Mouse (Mus musculus) urinary bladder, postnatal 4 days (tissue): Measurements from ENCODE around the gene Filip1.

Experiments used
- DNase-seq, 2 experiments: peaks; one replicate each; pipeline ENCODE4 v3.0.0; 2021 to 2022; ENCODE audit warnings: low spot score in 2 of 2

Gene Filip1

DNA sequence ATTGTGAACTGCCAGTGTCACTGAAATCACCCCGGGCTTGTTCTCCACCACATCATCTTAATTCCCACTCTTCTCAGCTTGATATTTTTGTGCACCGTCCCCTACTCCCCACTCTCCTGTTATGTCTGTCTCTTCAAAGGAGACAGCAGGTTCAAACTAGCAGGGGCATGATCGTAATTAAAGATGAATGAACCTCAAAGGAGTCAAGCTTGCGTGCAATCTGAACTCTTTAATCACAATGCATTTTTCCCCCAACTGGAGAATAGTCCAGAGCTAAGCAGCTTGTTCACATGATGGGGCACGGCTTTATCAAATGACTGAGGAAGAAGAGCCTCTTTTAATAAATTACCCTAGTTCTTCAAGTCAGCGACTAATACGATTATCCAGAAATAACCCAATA is 187.1 kb downstream of the Filip1 start:
- no peak for DNase-seq

- no peak for DNase-seq
Observed at GRCm38 (mm10) chr9:79823856-79824255, 188.8 kb downstream of the Filip1 start.

GRCm38 (mm10) chr9:79823438-79823837 is 189.2 kb downstream of the Filip1 start:
- no peak for DNase-seq

GRCm38 (mm10) chr9:79816464-79816863 is 196.2 kb downstream of the Filip1 start:
- DNase-seq = no peak

DNA sequence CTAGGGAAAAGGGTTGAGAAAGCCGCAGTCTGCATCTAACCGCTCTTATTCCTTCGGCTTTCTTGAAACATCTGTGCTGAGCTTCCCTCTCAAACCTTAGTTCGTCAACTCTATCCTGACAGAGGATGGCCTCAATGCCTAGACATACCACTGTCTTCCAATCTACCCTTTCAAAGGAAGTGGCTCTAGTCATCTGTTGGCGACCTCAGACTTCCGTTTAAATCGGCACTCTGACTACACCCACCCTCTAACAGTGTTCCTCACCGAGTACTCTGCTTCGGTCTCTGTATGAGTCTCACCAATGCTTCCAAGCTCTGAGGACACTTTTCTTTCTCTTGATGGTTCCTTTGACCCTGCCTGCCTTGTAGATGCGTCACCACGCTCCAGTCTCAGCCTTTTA is 196.6 kb downstream of the Filip1 start:
- no peak for DNase-seq

DNA sequence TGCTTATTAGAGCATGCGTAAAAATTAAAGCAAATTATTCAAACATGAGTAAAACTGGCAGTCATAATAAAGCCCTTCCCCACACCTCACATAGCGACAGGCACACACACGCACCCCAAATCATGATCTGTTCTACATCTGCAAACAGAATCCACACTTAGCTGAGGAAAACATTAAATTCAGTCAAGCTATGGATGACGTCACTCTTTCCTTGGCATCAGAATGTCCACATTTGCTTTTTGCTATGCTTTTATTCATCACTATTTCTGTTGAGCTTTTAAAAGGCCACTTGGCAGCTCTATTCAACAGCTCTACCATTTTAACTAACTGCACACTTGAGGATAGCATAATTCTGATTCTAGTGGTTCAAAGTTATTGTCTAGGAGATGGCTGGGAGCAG is 198.1 kb downstream of the Filip1 start:
- no peak for DNase-seq

GRCm38 (mm10) chr9:79810969-79811902 is 201.4 kb downstream of the Filip1 start:
- no peak for DNase-seq

DNA sequence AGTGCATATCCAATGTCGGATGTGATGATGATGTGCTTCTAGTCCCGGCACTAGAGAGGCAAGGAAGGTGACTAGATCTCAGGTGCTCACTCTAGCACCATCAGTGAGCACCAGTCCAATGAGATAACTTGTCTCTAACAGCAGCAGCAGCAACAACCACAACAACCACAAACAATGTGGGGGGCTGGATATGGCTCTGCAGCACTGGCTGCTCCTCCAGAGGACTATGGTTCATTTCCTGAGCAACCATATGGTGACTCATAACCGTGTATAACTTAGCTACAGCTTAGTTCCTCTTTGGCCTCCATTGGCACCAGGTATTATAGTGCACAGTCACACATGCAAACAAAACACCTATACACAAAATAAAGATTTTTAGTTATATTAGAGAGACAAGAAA is 202.1 kb downstream of the Filip1 start:
- no peak for DNase-seq

- no peak for DNase-seq
Observed at GRCm38 (mm10) chr9:79809411-79809810, 203.2 kb downstream of the Filip1 start.

GRCm38 (mm10) chr9:79807178-79807577 is 205.5 kb downstream of the Filip1 start:
- no peak for DNase-seq

DNA sequence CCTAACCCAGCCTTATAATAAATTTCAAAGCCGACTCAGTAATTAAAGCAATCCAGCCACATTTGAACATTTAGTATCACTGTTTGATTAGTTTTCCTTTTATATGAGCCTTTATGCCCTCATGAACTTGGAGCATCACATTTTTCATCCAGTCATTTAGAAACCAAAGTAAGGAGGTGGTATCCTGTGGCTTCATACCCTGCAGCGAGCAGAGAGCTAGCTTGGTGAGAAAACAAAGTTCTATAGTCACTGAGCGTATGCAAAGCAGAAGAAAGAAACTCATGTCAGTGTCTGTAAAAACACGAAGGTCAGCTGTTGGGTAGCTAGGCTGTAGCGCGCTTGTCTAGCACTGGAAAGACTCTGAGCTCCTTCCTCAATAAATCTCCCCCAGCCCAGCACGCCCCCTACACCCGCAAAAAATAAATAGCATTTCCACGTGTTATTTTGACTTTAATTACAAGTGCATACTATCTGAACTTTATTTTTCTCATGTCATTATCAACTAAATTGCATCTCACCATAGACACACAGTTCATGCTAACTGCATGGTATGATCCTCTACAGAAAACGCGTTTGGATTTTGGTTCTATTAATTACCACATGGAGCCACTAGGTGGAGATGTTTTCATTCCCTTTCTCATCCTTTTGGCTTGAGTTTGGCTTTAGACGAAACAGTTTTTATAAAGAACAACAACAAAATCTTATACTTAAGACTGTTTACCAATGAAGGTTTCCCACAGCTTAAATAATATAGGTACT is 206.2 kb downstream of the Filip1 start:
- no peak for DNase-seq

DNA sequence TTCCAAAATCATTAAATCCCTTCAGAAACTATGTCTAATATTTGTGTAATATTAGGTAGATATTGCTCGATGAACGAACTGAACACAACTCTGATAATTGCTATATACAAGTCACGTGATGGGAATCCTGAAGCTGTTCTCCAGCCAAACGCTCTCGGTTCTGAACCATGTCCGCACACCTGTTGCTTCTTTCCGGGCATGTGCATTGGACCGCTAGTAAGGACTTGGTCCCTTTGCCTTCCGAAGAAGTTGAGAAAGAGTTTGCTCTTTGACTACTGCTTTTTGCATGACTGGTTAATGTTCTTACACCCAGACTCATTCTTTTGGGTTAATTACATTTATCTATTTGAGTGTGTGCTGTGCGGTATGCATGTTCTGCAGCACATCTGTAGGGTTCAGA is 207.2 kb downstream of the Filip1 start:
- no peak for DNase-seq

DNA sequence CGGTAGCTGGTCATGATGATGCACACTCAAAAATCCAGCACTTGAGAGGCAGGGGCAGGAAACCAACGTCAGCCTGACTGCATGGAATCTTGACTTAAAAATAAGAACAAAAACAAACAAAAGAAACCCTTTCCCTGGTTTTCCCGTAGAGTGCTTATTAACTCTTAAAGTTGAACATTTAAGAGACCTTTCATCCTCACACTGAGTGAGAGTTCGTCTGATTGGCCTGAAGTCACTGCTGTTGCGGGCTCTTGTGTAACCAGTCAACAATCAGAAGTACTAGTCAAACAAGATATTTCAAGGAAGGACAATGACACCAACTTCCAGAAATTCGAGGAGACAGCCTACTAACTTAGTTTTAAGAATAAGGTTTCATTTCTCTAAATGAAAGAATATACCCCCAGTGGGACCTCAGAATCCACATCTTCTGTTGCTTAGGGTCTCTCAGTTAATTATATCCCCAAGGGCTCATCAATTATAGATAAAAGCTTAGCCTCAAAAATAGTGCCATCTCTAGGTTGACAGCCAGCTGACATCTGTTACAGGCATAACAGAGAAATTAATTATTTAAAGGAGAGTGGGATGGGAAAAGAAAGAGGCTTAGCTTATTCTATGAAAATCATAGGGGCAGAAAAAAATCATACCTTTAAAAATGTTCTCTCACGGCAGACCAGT is 216.1 kb downstream of the Filip1 start:
- DNase-seq = no peak

- no peak for DNase-seq
Observed at GRCm38 (mm10) chr9:79795076-79795475, 217.6 kb downstream of the Filip1 start.

DNA sequence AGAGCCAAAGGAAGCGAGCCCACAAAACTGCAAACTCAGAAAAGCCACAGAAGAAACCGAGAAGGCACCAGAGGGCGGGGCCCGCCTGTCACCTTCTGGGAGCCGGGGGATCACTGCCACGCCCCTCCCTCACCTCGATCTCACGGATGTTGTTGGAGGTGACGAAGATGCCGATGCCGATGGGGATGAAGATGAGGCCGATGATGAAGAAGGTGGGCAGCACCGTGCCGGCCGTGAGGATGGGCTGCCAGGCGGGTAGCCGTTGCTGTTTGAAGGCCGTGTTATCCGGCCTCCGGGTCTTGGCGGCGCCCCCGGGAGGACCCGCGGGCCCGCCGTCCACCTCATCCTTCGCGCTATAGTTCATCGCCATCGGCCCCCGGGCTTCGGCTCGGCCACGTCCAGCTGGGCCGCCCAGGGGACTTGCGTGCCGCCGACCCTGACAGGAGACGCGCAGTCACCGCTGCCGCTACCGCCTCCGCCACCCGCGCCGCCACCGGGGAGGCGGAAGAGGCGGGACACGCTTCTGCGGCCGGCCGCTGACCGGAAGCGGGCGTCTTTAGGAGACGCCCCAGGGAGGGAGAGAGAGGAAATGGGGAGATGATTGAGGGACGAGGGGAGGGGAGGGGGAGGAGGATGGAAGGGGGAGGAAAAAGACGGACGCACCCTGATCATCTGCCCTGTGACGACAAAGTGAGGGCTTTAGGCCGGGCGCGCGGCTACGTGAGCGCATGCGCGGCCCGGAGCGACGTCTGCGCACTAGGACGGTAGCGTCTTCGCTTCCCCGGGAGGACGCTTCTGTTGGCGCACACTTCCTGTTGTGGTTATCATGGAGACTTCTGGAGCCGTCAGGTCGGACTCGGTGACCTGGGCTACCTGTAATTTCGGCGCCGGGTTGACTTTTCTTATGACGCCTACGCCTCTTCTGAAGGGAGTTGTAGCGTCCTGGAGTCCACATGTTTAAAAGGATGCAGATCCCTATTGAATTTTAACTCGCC is 219.5 kb downstream of the Filip1 start, which contains the start of gene Tmem30a:
TSS of gene Tmem30a (minus strand) at position 667 of the 995 bp plus-strand sequence.
- peak; percentile 91 to 95 for DNase-seq

DNA sequence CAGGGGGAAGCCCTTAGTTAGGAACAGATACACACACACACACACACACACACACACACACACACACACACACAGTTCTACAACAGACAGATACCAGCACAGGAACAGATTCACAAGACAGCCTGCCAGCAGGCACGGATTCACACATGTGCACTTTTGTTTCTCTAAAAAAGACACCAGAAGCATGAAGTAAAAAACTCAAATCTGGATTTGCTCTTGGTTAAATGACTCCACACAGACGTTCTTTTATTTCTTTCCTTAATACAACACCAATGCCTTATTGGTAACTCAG is 226.9 kb downstream of the Filip1 start:
- no peak for DNase-seq

DNA sequence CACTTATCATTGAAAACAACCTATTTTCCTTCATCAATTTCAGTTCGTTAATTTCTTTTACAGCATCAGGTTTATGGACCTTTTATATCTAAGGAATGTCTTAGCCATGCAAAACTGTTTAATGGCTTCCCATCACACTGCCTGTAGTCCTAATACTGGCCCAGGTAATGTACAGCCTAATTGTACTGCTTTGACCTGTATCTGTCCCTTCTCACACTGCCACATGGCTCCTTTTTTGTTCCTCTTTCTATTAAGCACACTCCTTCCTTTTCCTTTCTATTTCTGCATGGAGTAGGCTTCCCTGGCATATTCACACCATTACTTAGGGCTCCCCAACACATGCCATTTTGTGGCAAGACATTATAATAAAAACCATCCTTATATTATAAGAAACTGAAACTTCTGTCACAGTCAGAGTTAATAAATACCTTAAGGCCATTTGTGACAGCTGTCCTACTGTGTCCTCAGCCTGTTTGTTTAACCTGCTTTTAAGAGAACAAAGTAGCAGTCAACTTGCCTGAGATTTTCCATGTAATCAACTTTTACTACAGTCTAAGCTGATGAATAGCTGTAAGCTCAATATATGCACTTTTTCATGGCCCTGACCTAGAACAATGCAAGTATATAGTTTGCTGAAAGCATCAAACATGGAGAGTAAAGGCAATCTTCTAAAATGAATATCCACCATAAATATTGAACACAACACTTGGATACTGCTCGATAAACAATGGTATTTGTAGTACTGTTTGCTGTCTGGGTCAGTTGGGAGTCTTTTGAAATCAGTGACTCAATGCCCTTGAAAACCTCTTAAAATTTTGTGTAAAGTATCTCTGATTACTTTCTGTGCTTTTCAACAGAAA is 227.5 kb downstream of the Filip1 start:
- DNase-seq = no peak

- no peak for DNase-seq
Observed at GRCm38 (mm10) chr9:79784439-79784838, 228.2 kb downstream of the Filip1 start.

DNA sequence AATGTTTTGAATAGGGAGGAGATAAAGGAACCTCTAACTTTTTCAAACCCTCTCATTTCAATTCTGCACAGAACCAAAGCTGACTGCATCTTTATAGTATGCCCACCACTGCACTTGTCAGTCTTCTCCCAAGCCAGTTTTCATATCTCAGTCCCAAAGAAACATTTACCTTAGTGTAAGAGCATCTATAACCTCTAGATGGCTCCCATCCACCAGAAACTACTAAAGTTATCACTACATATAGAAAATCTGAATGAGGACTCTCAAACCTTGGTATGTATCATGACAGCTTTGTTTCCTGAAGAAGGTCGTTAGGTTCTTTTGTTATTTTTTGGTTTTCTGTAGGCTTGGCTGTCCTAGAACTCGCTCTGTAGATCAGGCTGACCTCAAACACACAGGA is 233.3 kb downstream of the Filip1 start:
- no peak for DNase-seq

GRCm38 (mm10) chr9:79766991-79767545 is 245.6 kb downstream of the Filip1 start:
- DNase-seq = no peak
